In the genomic region with DNA sequence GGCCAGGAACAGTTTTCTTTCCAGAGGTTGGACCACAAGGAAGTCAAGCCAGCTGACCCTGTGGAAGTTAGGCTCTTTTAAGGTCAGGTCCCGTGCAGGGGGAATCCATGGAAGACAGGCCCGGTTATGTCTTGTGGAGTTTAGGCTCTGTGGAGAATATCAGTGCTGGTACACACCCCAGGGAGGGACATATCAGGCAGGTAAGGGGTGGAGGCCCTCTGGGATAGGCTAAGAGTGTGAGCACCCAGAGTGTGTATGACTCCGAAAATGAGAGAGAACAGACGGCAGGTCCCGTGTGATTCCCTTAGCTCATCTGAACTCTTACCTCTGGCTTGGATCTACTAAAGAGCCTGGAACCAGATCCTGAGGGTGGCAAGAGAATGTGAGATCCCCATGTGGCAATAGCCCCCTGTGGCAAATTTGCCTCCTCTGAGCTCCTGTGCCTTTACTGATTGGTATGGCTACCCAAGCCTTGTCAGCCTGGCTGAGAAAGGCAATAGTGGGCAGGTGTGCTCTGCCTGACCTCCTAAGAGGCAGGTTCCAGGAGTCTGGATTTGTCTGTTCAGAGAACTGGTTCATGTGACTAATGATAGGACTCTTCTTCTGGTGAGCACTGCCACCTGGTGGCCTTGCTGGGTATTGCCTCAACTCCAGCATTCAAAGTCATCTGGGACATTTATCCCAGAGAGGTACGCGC, we compare ENCODE assay signal across 7 mouse cellular contexts. TPM values are rescaled to one million over a fixed set of nuclear protein-coding genes. Genes with fewer than 3 reads are reported as not detected.
DNase-seq lines count a peak whose midpoint lies in the region; ATAC-seq and TF ChIP-seq lines count a peak whose summit lies in the region.

No protein-coding gene starts in this region.

- H3K4me3 ChIP-seq in intestine, embryonic 15.5 days (replicated peaks), result no peak overlapping the region
- no peak overlapping the region for H3K4me3 ChIP-seq in midbrain, embryonic 12.5 days
- no peak overlapping the region for H3K4me3 ChIP-seq in small intestine, adult 2 months (ENCODE audit: low read depth, low read length)

- no peaks in the 10 kb centered on the region for H3K9me3 ChIP-seq in intestine, embryonic 15.5 days
- H3K9me3 ChIP-seq in midbrain, embryonic 12.5 days, result no peaks in the 10 kb centered on the region

- no peak overlapping the region for H3K9ac ChIP-seq in intestine, embryonic 15.5 days
- H3K9ac ChIP-seq in midbrain, embryonic 12.5 days (replicated peaks), result no peak overlapping the region

- H3K36me3 ChIP-seq in intestine, embryonic 15.5 days, result no peaks in the 10 kb centered on the region
- no peaks in the 10 kb centered on the region for H3K36me3 ChIP-seq in midbrain, embryonic 12.5 days
- no peaks in the 10 kb centered on the region for H3K36me3 ChIP-seq in small intestine, adult 2 months (ENCODE audit: control insufficient read depth, insufficient read depth, low read length)

- TF ChIP-seq CTCF in small intestine, adult 2 months (IDR thresholded peaks at IDR 0.05; ENCODE audit: extremely low read depth, insufficient read length, insufficient replicate concordance, low read depth, low read length), result peak; percentile 83; the same call in 1 of the 2 replicates

- DNase-seq in WW6 (ENCODE audit: low read depth, low spot score), result peak; percentile 59
- DNase-seq in cerebellum, adult 9-11 months, result peak; percentile 84
- DNase-seq in frontal cortex, postnatal 25 days (ENCODE audit: low spot score in 2 of 2), result peak; percentile 91 to 97
- DNase-seq in left cerebral cortex, postnatal 25 days (ENCODE audit: low spot score in 2 of 2), result peak; percentile 88 to 94

- WGBS in intestine, embryonic 15.5 days, result 58% methylated on average over 7 of the region's 7 CpGs
- 67% methylated on average over 7 of the region's 7 CpGs for WGBS in midbrain, embryonic 12.5 days
- WGBS in small intestine, adult 2 months, result 56% methylated on average over 7 of the region's 7 CpGs

- no peak for TF ChIP-seq POLR2A in small intestine, adult 2 months (IDR thresholded peaks at IDR 0.05; ENCODE audit: low read depth, low read length)

- intact Hi-C loops in left cerebral cortex, postnatal 25 days (cut with DNase I), result loop anchor here (1.0 to 5.0 kb wide), 4 partner anchors 76 to 285 kb away; no protein-coding TSS in a partner anchor

- no peak overlapping the region for H3K4me2 ChIP-seq in intestine, embryonic 15.5 days (replicated peaks)
- H3K4me2 ChIP-seq in midbrain, embryonic 12.5 days (replicated peaks), result no peak overlapping the region

- no peaks in the 10 kb centered on the region for H3K4me1 ChIP-seq in intestine, embryonic 15.5 days (replicated peaks)
- H3K4me1 ChIP-seq in midbrain, embryonic 12.5 days, result no peaks in the 10 kb centered on the region
- no peaks in the 10 kb centered on the region for H3K4me1 ChIP-seq in small intestine, adult 2 months (ENCODE audit: control insufficient read depth, insufficient read depth, insufficient read length, low read length)

- H3K27me3 ChIP-seq in intestine, embryonic 15.5 days (replicated peaks), result 0 out of 2 replicates have a peak, but pooled peaks cover 3% of the 10 kb centered on the region
- no peaks in the 10 kb centered on the region; the same call in none of the 2 replicates for H3K27me3 ChIP-seq in midbrain, embryonic 12.5 days
- no peaks in the 10 kb centered on the region; the same call in 1 of the 2 replicates for H3K27me3 ChIP-seq in small intestine, adult 2 months (ENCODE audit: control insufficient read depth, insufficient read depth, low read length)

- ATAC-seq in intestine, embryonic 15.5 days, result peak; percentile 75
- peak; percentile 65 for ATAC-seq in midbrain, embryonic 12.5 days (ENCODE audit: low FRiP score, low read depth)

- no peak overlapping the region for H3K27ac ChIP-seq in intestine, embryonic 15.5 days
- no peak overlapping the region for H3K27ac ChIP-seq in midbrain, embryonic 12.5 days (replicated peaks)
- H3K27ac ChIP-seq in small intestine, adult 2 months (ENCODE audit: insufficient read depth, low read depth, low read length), result no peak overlapping the region

RNA-seq across cellular contexts. Expression of gene Chrna4, which starts 28.5 kb away (rescaled TPM):
- 1.1 and 1.2 TPM in 2 replicates for polyA plus RNA-seq in intestine, embryonic 15.5 days (2015; fragmentation: Nextera tagmentation; extraction: Ambion mirVana)
- 10 to 100 TPM; 31.2 to 38.2 TPM for total RNA-seq in left cerebral cortex, postnatal 25 days (2021)
- 43.2 and 44.3 TPM in 2 replicates for polyA plus RNA-seq in midbrain, embryonic 12.5 days (2016; fragmentation: Nextera tagmentation; extraction: Ambion mirVana)
- 0.04 TPM in 2 replicates for polyA plus RNA-seq in small intestine, adult 2 months (2012; rRNA removed)

Comparison
In these comparisons a context has a peak if more than half of its experiments do, and no peak if none do; other contexts are left out.
1. RNA of gene Chrna4, which starts 28.5 kb away (polyA plus RNA-seq): 43.2 to 44.3 TPM in midbrain, embryonic 12.5 days; 1.1 to 1.2 TPM in intestine, embryonic 15.5 days and 0.04 TPM in small intestine, adult 2 months; every median in the first group is over 10 times any median in the second.
2. Peak in every context shown above with its lines, with median percentiles within 50 percentile points of each other: DNase-seq.